Mouse (Mus musculus) heart, postnatal 4 days (tissue): ENCODE measurements around the gene Surf2. TPM values are rescaled to one million over a fixed set of nuclear protein-coding genes. Genes with fewer than 3 reads are reported as not detected.

Source experiments
- DNase-seq: peaks from one replicate; pipeline ENCODE4 v3.0.0; 2021
- total RNA-seq, 2 experiments: library from RNA; stranded (reverse); gene quantifications; 2 replicates each; pipeline ENCODE4 v1.2.3; 2021

The Surf2 gene
- total RNA-seq, 2 experiments from 2014 or later: 16.4 to 17.4 TPM

DNA sequence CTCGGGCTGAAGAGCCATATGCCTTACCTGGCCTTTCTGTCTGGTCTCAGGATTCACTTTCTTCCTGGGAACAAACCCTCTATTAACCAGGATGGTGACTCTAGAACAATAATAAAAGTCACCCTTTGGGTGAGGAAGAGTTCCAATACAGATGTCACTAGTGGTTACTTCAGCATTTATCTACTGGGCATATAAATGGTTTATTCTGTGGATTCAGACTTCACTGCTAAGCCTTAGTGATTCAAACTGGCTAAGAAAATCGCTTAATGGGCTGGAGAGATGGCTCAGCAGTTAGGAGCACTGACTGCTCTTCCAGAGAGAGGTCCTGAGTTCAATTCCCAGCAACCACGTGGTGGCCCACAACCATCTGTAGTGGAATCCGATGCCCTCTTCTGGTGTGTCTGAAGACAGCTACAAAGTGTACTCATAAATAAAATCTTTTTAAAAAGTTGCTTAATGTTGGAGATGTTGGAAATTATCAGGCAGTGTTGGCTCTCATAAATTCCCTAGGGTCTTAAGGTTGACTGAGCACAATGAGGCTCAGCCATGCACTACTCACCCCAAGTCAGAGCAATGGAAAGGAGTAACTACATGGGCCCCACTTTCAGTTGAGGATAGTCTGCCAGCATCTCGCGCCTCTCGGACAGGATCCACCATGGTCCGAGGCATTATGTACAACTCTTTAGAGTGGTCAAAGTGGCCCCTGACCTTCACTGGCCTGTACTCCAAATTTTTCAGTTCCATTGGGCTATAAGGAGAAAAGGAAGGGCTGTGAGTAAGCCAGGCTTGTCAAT lies 1.8 kb upstream of the Surf2 start:
- DNase-seq: no peak

DNA sequence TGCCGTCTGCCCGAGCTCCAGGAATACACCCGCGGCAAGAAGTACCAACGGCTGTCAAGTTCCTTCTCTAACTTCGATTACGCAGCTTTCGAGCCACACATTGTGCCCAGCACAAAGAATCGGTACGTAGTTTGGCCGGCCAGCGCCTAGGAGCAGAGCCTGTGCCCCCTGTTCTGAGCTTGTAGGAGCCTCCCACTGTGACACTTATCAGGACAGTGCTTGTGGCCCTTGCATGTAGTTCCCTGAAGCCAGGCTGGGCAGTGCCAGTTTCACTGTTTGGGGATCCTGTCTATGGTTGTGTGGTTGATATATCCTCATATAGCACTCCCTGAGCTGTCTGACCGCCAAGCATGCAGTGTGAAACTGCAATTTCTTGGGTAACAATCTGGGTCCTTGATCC lies 571 bp downstream of the Surf2 start:
- DNase-seq: no peak

DNA sequence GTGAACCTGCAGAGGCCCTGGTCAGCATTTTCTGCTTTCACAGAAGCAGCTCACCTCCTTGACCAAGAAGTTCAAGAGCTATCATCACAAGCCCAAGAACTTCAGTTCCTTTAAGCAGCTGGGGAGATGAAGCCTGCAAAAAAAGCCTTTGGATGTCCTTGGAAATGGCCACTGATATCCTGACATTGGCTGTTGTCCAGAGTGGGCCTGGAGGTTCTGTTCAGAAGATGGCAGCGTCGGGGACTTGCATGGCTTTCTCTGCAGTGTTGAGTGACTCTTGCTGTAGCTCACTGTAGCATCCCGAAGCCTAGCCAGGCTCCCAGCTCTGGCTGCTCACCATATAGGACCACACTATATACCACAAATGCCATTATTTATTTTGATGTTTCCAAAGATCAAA lies 3.5 kb downstream of the Surf2 start:
- DNase-seq: no peak

DNA sequence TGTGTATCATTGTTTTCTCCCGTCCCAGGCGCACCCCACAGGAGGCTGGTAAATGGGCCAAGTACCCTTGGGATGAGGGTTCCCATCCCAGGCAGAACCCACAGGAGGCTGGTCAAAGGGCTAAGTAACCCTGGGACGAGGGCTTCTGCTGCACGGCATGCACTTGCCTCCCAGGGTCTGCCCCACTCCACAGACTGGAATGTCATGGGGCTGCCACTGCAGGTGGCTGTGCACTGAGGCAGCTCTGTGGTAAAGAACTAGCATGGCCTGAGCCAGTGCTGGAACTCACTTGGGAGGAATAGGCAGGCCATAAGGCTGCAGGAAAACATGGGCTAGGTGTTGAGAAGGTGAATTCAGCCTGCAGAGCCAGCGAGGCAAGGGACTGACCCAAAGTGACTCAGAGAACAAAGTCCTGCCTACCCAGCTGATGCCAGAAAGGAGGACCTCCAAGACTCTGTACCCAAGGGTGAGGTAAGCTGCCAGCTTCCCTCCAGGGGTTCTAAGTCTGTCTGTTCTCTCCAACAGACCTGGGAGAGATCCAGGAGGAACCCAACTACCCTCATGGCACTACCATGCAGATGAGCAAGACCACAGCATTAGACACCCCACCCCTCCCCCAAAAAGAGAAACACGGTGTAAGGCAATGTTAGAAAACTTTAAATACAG lies 4.2 kb downstream of the Surf2 start:
- DNase-seq: no peak

DNA sequence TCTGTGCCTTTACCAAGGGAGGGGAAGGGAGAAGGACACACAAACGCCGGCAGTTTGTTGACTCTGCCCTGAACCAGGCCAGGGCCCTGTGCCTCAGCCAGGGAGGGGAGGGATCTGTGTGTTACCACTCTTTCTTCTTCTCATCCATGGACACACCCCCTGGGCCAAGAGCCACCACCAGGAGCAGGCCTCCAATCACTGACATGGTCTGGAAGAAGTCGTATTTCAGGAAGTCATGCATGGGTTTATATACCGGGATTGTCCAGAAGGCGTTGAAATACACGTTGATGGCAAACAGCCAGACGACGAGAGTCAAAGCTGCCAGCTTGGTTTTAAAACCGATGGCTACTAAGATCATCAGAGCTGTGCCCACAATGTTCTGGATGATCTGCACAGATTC lies 5.6 kb downstream of the Surf2 start:
- peak; percentile 42 for DNase-seq

DNA sequence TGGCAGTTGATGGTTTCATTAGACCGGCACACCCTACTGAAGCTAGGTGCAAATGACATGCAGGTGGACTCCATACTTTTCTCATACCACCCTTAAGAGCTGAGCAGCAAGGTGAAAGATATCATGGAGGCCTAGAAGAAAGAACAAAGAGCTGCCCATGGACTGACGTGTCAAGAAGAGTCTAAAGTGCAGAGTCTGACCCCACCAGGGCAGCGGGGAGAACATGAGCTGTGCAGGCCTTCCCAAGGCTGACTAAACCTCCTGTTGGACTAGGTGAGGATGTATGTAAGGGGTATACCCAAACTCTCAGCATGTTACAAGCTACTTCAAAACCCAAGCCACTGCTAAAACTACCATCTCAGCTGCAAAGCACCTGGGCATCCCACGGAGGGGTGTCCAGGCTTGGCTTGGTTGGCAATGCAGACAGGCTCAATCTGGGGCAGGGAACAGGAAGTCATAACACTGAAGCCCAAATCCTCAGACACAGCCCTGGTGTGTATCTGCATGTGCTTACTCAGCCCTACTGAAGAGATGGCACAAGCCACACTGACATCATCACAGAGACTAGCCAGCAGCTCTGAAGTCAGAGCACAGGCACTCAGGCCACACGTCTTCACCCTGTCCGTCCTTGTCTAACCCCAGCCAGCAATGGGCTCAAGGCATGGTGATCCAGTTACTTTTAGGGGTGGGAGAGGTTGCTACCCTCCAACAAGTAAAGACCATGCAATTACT lies 11.7 kb downstream of the Surf2 start:
- no peak for DNase-seq

DNA sequence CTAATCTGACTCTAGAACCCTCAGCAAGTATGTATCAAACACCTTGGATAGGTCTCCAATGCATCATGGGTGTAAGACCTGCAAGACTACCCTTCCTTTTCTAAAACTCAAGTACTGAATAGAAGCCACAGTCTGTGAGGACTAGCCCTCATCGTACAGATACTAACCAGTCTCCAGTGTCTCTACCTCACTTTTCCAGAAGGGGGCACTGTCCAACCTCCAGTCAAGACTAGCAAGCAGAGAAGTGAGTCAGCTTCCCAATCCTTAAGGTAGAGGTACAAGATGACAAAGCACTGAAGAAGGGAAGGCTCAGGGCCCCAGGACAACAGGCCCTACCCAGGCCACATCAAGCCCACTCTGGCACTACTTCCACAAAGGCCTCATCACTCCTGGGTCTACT lies 14.2 kb downstream of the Surf2 start:
- peak; percentile 77 for DNase-seq

DNA sequence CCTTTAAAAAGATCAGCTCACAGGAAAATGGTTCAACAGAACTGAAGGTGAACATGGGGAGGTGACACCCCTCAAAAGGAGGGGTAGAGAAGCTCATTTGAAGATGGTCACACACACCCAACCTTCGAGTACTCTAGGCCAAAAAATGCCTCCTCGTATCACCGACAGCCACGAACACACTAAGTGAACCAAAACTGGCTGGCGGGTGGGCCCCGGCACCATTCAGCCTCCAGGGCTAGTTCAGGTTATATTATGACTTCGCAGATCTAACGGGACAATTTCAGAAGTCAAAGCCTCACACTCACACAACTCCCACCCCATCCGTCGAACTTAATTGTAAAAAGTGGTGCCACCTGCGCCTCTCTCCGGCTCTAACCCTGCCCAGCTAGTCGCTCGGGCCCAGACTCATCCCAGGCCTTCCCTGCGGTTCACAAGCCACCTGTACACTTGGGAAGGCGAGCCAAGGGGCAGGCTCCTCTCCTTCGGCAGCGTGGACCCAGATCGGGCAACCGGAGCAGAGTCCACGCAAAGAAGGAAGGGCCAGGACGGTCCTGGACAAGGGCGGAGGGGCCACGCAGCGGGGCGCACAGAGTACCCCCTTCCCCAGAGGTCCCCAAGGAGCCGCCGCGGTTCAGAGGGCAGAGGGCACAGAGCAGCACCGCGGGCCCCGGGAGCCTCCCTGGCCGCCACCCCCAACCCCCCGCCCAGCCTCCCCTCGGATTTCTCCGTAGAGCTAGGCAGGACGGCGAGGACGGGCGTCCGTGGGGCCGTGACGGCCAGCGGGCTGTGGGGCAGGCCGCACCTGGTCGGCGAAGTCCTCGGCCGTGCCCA lies 16.5 kb downstream of the Surf2 start:
- DNase-seq: peak; percentile 57

DNA sequence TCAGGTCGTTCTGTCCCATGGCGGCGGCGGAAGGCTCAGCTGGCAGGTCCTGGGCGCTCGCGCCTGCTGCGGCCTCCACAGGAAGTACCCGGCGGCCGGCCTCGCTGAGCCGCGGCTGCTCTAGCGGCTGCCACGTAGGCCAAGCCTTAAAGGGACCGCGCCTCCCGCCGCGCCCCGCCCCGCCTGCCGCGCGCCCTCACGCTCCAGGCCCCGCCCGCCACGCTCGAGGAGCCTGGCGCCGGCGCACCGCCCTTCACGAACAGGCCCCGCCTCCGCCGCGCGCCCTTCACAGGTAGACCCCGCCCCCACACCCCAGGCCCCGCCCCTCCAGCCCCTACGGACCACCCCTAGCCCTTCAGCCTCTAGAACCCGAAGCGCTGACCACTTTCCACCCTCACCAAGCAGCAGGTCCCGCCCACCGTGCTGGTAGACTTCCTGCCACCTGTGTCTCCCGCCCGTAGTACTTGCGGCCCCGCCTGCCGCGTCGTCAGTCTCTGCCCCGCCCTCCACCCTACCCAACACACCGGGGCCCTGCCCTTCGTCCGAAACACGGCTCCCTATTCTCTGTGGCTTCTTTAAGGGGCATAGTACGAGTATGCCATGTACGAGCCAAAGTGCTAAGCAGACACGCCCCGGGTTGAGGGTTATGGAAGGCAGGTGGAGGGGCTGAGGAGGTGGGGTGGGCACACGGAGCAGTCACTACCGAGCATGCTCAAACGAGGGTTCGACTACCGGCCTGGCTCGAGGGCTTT lies 17.3 kb downstream of the Surf2 start, which contains the start of the genes Surf4 and Stkld1:
TSS of gene Surf4 (minus strand) at position 625 of the 752 bp plus-strand sequence.
TSS of gene Stkld1 (plus strand) at position 744 of the 752 bp plus-strand sequence.
- peak; percentile 93 for DNase-seq

DNA sequence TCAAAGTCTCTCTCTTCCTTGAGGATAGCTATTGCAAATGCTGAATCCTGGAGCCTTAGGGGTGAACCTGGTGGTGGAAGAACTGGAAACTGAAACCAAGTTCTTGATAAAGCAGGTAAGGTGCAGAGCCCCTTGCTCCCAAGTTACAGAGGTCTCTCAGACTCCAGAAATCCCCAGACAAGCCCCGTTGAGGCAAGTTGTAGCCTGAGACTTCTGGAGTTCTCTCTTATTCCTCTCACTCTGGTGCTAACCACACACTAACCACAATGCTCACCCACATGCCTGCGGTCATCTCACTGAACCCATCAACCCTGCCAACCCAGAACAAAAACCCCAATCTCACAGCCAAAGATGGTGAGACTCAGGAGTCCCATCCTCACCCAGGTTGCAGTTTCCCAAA lies 19.1 kb downstream of the Surf2 start:
- no peak for DNase-seq

DNA sequence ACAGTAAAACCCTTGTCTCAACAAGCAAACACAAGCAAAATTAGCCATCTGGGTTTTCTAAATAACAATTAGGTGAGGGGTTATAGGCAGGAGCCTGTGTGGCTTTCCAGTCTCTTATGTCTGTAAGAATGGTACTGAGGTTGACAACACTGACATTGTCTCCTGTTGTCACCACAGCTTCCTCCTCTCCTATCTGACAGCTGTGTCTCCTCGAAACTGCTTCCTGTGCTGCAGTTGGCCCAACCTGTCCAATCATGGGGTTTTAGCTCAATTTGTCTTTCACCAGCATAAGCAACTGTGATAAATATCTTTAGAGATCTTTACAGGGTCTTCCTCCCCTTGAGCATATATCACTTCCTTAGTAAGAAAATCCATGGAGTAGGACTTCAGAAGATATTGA lies 20.3 kb downstream of the Surf2 start:
- no peak for DNase-seq

DNA sequence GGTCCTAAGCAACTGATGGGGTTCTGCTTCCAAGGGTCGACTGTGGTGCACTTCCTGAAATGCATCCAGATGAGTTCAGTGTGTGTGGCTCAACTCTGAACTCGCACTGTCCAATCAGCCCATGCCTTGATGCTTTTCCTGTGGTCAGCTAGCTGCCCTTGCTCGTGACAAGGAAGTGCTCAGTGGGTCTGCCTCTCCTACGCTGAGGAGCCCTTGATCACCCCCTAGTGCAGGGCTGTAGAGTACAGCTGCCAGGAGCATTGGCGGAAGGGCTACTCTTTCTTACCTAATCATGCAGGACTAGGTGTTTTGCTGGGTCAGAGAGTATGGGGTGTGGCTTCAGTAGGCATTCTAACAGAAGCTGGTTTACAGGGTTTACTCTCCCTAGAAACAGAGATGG lies 25.4 kb downstream of the Surf2 start:
- DNase-seq: no peak

DNA sequence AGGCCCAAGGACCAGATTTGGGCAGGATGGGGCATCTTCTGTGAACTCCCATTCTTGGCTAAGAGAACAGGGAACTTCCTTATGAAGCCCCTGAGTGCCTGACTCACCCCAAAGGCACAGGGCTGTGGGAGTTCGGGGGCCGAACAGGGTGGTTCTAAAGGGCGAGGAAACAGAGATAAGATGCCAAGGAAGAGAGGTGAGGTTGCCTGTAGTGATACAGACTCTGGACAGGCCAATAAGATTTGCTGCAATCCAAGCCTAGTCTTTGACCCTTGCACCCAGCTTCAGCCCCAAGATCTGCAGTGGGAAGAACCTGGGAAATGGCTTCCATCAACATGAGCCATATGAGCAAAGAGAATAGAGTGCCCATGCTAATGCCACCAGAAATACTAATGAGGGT lies 27.1 kb downstream of the Surf2 start:
- no peak for DNase-seq

DNA sequence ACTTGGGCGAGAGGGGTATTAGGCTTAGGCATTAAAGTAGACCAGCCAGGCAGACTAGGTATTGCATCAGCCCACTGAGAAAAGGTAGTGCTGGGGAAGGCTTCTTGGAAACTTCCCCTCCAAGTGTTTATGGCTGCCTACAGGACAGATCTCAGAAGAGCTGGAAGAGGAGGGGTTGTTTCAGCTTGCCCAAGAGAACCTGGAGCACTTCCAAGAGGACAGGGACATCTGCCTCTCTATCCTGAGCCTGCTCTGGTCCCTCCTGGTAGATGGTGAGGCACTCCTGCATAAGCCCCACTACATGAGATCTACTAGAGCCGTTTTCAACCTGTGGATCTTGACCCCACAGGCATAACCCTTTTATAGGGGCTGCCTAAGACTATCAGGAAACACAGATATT lies 34.2 kb downstream of the Surf2 start:
- DNase-seq: no peak

DNA sequence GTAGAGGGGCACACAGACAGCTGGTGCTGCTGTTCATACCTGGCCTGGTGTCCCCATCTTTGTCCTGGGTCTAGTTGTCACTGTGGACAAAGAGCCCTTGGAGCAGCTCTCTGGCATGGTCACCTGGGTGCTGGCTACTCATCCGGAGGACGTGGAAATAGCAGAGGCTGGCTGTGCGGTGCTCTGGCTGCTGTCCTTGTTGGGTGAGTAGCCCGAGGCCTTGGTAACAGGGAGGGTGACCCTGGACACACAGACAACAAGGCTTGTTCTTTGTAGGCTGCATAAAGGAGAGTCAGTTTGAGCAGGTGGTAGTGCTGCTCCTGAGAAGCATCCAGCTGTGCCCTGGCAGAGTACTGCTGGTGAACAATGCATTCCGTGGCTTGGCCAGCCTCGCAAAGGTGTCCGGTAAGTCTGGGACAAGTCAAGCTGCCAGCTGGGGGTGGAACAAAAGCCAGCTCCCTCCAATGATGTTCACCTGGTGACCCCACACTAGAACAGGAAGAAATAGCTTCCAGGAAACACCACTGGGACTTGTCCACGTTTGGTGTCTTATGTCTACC lies 35.3 kb downstream of the Surf2 start:
- no peak for DNase-seq

DNA sequence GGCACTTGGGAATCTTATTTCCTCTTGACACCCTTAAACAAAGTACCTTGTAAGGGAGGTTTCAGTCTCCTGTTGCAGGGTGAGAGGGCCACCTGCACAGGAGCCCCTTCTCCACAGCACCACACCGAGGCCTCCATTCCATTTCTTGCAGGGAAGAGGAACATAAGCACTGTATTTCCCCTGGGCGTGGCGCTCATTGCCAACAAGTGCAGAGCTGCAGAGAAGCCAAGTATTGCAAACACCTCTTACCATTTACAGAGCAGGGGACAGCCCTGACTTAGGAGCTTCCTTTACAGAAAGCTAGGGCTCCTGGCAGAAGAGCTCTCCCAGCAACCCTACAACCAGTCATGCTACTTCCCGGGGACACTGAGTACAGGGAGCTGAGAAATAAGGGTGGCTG lies 36.0 kb downstream of the Surf2 start:
- no peak for DNase-seq

DNA sequence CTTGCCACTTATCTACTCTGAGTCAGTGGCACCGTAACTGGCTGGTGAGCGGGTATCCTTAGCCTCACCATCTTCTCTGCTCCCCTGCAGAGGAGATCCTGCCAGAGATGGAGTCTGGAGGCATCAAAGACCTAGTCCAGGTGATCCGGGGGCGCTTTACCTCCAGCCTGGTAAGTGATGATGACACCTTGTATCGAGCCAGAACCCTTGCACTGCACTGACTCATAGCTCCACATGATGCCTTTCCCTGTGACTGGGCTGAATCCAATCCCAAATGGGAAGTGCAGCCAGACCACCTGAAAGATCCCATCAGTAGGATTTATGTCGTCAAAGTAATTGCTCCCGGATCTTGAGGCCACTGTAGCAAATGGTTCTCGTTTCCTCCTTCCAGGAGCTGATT lies 36.7 kb downstream of the Surf2 start:
- no peak for DNase-seq

DNA sequence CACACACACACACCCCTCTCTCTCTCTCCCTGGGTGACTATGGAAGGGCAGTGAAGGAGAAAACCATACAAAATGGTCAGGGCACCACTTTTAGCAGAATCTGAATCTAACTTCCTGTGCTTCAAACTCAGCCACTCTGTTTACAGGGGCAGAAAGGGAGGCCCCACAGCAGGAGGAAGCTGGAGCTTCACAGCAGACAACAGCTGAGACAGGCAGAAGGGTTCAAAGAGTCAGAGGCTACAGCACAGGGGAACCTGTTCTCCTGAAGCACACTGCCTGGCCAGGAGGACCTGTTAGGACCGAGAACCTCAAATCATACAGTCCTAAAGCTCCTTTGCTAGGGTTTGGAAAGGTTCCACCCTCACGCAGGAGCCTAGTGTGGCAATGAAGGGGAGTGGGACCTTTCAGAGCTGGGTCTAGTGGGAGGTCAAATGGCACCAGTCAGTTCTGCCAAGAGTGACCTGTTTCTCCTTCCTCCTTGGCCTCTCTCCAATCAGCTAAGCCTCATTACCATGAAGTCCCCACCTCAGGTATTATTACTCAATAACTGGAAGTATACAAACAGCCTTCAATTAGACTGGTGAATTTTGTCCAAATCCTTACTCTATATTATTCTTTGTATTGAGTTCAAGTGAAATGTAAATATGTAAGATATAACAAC lies 38.7 kb downstream of the Surf2 start:
- no peak for DNase-seq

DNA sequence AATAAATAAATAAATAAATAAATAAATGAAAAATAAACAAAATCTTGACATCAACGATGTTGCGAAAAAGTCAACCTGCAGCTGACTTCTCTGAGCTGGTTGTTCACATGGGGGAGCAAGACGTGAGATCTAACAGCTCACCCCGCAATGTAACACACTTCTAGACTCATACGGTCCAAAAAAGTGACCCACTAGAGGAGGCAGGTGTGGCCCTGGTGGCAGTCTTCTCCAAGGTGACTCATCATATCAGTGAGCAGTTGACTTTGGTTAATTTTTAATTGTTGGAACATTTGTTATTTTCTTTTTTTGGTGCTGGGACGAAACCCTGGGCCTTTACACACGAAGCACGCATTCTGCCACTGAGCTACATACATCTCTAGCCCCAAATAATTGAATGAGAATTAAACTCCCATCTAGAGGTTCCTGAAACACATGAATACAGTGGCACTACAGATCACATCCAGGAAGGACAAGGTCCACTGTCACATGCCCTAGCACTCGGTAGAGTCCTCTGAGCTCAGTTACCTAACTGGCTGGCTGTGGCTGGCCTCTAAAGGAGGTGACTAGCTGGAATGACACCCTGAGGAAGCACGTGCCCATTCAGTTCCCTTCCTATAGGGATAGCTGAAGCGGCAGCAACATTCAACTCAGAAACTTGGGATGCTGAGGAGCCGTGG lies 40.8 kb downstream of the Surf2 start:
- DNase-seq: no peak

DNA sequence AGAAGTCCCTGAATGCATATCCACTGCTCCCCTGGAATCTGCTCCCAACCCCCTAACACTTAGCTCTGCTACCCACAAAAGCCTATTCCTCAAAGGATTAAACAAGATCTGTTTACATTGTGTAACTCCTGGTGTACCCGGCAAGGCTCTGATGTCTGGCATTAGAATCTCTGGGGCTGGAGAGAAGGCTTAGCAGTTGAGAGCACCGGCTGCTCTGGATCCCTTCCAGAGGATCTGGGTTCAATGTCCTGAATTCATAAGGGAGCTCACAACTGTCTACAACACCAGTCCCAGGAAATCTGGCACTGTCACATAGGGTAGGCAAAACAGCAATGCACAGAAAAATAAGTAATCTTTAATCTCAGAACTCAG lies 41.3 kb downstream of the Surf2 start:
- DNase-seq: no peak
